Mouse (Mus musculus) heart, adult 2 months (tissue): ENCODE measurements at regions not wholly inside any gene's neighbourhood (a gene's known extent, or its start where the extent isn't known, plus 50 kb on each side); places are given as distances from the start of the nearest gene placed in this dataset.

Experiments
- DNase-seq, 2 experiments: peaks; one replicate each; pipeline ENCODE4 v3.0.0; 2021
- H3K27ac ChIP-seq: fragments of 200-600 bp; 2 replicates; pipeline ENCODE4 v1.8.1; 2022
- H3K27me3 ChIP-seq: fragments of 200-500 bp; 2 replicates; pipeline ENCODE4 v1.6.1; 2012; ENCODE audit warnings: mild to moderate bottlenecking, low read length, inconsistent platforms, mixed read lengths; ENCODE audit not compliant: control insufficient read depth, insufficient read depth
- H3K36me3 ChIP-seq: fragments of 200-500 bp; 2 replicates; pipeline ENCODE4 v1.6.1; 2012; ENCODE audit warnings: low read length, inconsistent platforms; ENCODE audit not compliant: control insufficient read depth, insufficient read depth
- H3K4me1 ChIP-seq: fragments of 200-500 bp; 2 replicates; pipeline ENCODE4 v1.6.1; 2011; ENCODE audit warnings: low read length; ENCODE audit not compliant: control insufficient read depth, insufficient read depth
- H3K4me3 ChIP-seq: fragments of 200-600 bp; 2 replicates; pipeline ENCODE4 v1.8.1; 2022
- H3K79me2 ChIP-seq: fragments of 200-500 bp; replicated peaks from 2 replicates; pipeline ENCODE4 v1.6.1; 2012; ENCODE audit warnings: mild to moderate bottlenecking, inconsistent platforms, low read length, moderate library complexity, mixed read lengths; ENCODE audit not compliant: control insufficient read depth, insufficient read depth
- H3K9ac ChIP-seq: fragments of 200-500 bp; 2 replicates; pipeline ENCODE4 v1.6.1; 2012; ENCODE audit warnings: low read depth, mild to moderate bottlenecking, control low read depth, inconsistent platforms, low read length, mixed read lengths
- CTCF ChIP-seq: fragments of 200-600 bp; IDR thresholded peaks from 2 replicates; pipeline ENCODE4 v1.8.1; 2022; ENCODE audit warnings: antibody characterized with exemption, mild to moderate bottlenecking, moderate library complexity
- EP300 ChIP-seq: fragments of 200-500 bp; IDR thresholded peaks from 2 replicates; pipeline ENCODE4 v1.6.1; 2011; ENCODE audit warnings: low read depth, low read length, control low read depth; ENCODE audit not compliant: insufficient read depth
- POLR2A ChIP-seq: fragments of 200-500 bp; IDR thresholded peaks from 2 replicates; pipeline ENCODE4 v1.6.1; 2011; ENCODE audit warnings: mild to moderate bottlenecking, low read depth, low read length, control low read depth; ENCODE audit not compliant: insufficient read depth
- WGBS: fragments of 180-500 bp; shearing (Covaris S2); methylation state at CpG from one replicate; pipeline ENCODE4 v1.1.7; 2018; 5-methylcytosine and 5-hydroxymethylcytosine counted together
- intact Hi-C: fragments of 180-260 bp; cut with DNase I; formaldehyde crosslinking; loops from one replicate; pipeline ENCODE4 v1.15.1; 2025

GRCm38 (mm10) chr13:43919781-43920420 lies 135.3 kb downstream of the Cd83 start:
- no peak overlapping the region for H3K4me3 ChIP-seq
- intact Hi-C loops: no loop called here

DNA sequence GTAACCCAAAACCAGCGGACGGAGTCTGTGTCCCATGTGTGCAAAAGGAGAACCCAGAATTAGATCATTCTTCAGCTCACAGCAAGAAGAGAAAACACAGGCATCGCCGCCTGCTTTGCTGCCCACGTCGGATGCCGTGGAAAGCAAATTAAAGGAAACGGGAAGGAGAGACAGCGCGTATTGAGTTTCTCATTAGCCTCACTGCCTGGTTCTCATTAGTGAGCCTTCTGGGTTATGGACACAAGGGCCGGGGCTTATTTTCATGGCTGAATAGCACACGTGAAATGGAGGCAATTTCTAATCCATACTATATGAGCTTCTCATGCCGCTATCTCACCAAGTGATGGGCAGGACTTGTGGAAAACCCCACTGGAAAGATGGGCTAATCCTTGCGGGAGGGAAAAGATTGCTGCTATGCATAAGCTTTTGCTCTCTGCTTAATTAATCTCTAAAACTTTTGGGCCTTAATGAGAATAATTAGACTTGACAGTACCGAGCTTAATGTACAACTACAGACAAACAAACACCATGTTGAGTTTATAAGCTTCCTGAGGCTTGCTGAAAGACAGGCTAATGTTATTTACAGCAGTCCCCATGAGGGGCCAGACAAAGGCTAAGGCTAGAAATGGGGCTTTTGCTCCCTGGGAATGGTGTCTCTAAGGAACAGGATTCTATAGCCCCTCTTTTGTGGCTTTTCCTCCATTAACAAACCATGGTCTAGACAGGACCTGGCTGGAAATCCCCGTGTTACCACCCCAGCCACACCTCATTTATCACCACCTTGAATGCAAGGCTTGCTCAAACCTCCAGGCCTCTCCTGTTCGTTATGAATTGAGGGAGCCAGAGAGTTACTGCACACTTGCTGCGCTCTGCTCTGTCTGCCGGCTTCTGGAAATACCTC lies 145.8 kb downstream of the Cd83 start:
- no peaks in the 10 kb centered on the region; the same call in 1 of the 2 replicates for H3K4me1 ChIP-seq
- no peaks in the 10 kb centered on the region for H3K27me3 ChIP-seq
- 94% methylated on average over 19 of the region's 19 CpGs for WGBS
- DNase-seq: no peak
- intact Hi-C loops: no loop called here
- no peak overlapping the region for H3K4me3 ChIP-seq
- H3K9ac ChIP-seq: no peak overlapping the region
- TF ChIP-seq CTCF: no peak
- no peak for TF ChIP-seq EP300
- TF ChIP-seq POLR2A: no peak
- H3K79me2 ChIP-seq: no peaks in the 10 kb centered on the region
- no peak overlapping the region for H3K27ac ChIP-seq
- H3K36me3 ChIP-seq: no peaks in the 10 kb centered on the region

More at GRCm38 (mm10) chr13:43919781-43920420, 135.3 kb downstream of the Cd83 start:
- no peak for DNase-seq
- Histone ChIP-seq H3K79me2 (no peaks in the 10 kb centered on the region), H3K27me3 (no peaks in the 10 kb centered on the region), H3K27ac (no peak overlapping the region), H3K36me3 (no peaks in the 10 kb centered on the region), H3K4me1 (no peaks in the 10 kb centered on the region), H3K9ac (no peak overlapping the region)
- 82% methylated on average over 5 of the region's 5 CpGs for WGBS
- TF ChIP-seq CTCF: no peak
- no peak for TF ChIP-seq POLR2A
- no peak for TF ChIP-seq EP300

DNA sequence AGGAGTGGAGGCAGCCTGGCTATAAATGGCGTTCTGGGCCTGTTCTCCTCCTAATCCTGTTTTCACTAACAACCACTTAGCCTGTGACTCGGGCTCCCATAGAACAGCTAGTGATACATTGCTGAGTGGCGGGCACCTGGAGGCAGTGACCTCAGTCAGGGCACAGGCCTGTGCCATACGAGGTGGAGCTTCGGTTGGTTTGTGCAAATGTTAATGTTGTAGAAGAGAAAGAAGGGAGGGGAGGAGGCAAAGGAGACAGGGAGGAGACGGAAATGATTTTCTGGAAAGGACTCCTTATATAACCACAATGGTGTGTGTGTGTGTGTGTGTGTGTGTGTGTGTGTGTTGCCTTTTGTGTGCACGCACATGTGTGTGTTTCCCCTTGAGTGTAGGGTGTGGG lies 148.4 kb downstream of the Cd83 start:
- Histone ChIP-seq H3K27me3 (no peaks in the 10 kb centered on the region), H3K79me2 (no peaks in the 10 kb centered on the region), H3K36me3 (no peaks in the 10 kb centered on the region), H3K27ac (no peak overlapping the region), H3K4me1 (no peaks in the 10 kb centered on the region; the same call in 1 of the 2 replicates), H3K9ac (no peak overlapping the region), H3K4me3 (no peak overlapping the region)
- intact Hi-C loops: no loop called here
- 70% methylated on average over 7 of the region's 7 CpGs for WGBS
- no peak for DNase-seq
- no peak for TF ChIP-seq EP300
- TF ChIP-seq POLR2A: no peak
- TF ChIP-seq CTCF: no peak

- intact Hi-C loops: no loop called here
These were observed 150.7 kb downstream of the Cd83 start for GRCm38 (mm10) chr13:43935284-43935683.

GRCm38 (mm10) chr13:43936504-43936903 lies 151.9 kb downstream of the Cd83 start:
- intact Hi-C loops: no loop called here
- Histone ChIP-seq H3K4me3 (no peak overlapping the region), H3K27ac (no peak overlapping the region), H3K4me1 (no peaks in the 10 kb centered on the region; the same call in 1 of the 2 replicates), H3K36me3 (no peaks in the 10 kb centered on the region), H3K79me2 (no peaks in the 10 kb centered on the region), H3K9ac (no peak overlapping the region), H3K27me3 (no peaks in the 10 kb centered on the region)
- WGBS: 76% methylated on average over 4 of the region's 4 CpGs
- DNase-seq: no peak
- TF ChIP-seq POLR2A (no peak), CTCF (no peak), EP300 (no peak)

More at GRCm38 (mm10) chr13:43935284-43935683, 150.7 kb downstream of the Cd83 start:
- no peak overlapping the region for H3K4me3 ChIP-seq
- H3K27me3 ChIP-seq: no peaks in the 10 kb centered on the region
- H3K36me3 ChIP-seq: no peaks in the 10 kb centered on the region
- no peak overlapping the region for H3K9ac ChIP-seq
- 53% methylated on average over 6 of the region's 6 CpGs for WGBS
- peak in 1 of 2 experiments; percentile 42 for DNase-seq
- TF ChIP-seq POLR2A (no peak), CTCF (no peak), EP300 (no peak)
- H3K4me1 ChIP-seq: no peaks in the 10 kb centered on the region; the same call in 1 of the 2 replicates
- no peak overlapping the region for H3K27ac ChIP-seq
- no peaks in the 10 kb centered on the region for H3K79me2 ChIP-seq

DNA sequence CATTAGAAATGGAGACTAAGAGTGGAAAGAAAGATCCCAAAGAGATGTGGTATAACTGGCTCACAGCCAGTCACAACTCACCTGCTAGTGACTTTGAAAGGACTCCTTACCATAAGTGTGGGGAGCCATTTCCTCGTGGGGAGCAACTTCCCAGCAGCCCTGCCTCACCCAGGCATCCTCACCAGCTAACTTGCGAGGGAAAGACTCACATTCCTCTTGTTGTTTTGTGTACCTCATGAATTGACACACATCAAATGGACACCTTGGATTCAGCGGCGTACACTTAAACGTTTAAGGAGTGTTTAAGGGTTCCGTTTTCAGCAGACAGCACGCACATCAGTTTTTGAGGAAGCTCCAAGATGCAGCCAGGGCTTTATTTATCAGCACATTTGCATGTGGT lies 154.0 kb downstream of the Cd83 start:
- no peak overlapping the region for H3K4me3 ChIP-seq
- 75% methylated on average over 7 of the region's 7 CpGs for WGBS
- H3K27ac ChIP-seq: no peak overlapping the region
- no peak for DNase-seq
- no peaks in the 10 kb centered on the region for H3K79me2 ChIP-seq
- H3K36me3 ChIP-seq: no peaks in the 10 kb centered on the region
- TF ChIP-seq CTCF (no peak), EP300 (no peak), POLR2A (no peak)
- no peaks in the 10 kb centered on the region for H3K27me3 ChIP-seq
- no peaks in the 10 kb centered on the region; the same call in 1 of the 2 replicates for H3K4me1 ChIP-seq
- H3K9ac ChIP-seq: no peak overlapping the region
- intact Hi-C loops: no loop called here
